Mouse (Mus musculus) forebrain, embryonic 10.5 days (tissue): Measurements from ENCODE around the gene Ovol3. TPM values are rescaled to one million over a fixed set of nuclear protein-coding genes. Genes with fewer than 3 reads are reported as not detected.

Experiments
- DNase-seq: peaks from one replicate; pipeline ENCODE4 v3.0.0-alpha.2; 2017; ENCODE audit warnings: low spot score; ENCODE audit errors: extremely low spot score
- H3K27ac ChIP-seq: fragments of 300-500 bp; sonication (generic); 2 replicates; pipeline ENCODE4 v1.5.1; 2016; ENCODE audit warnings: mild to moderate bottlenecking
- H3K27me3 ChIP-seq: fragments of 300-500 bp; sonication (generic); 2 replicates; pipeline ENCODE4 v1.6.1; 2016; ENCODE audit warnings: mild to moderate bottlenecking; ENCODE audit not compliant: poor library complexity, severe bottlenecking
- H3K36me3 ChIP-seq: fragments of 300-500 bp; sonication (generic); replicated peaks from 2 replicates; pipeline ENCODE4 v1.6.1; 2016; ENCODE audit warnings: mild to moderate bottlenecking, moderate library complexity
- H3K4me1 ChIP-seq: fragments of 300-500 bp; sonication (generic); 2 replicates; pipeline ENCODE4 v1.6.1; 2016
- H3K4me3 ChIP-seq: fragments of 300-500 bp; sonication (generic); 2 replicates; pipeline ENCODE4 v1.5.1; 2016; ENCODE audit warnings: mild to moderate bottlenecking, moderate library complexity
- H3K9me3 ChIP-seq: fragments of 300-500 bp; sonication (generic); 2 replicates; pipeline ENCODE4 v1.6.1; 2016; ENCODE audit warnings: mild to moderate bottlenecking, moderate library complexity
- WGBS: fragments of 180-500 bp; shearing (Covaris S2); methylation state at CpG from one replicate; pipeline ENCODE4 v1.1.7; 2016; 5-methylcytosine and 5-hydroxymethylcytosine counted together
- polyA plus RNA-seq: library from polyadenylated mRNA; unstranded; fragments of >200 nt; fragmentation: Nextera tagmentation; extraction: Ambion mirVana; gene quantifications from 2 replicates; pipeline ENCODE4 v1.2.1, GENCODE M21; 2016

Ovol3 gene
- polyA plus RNA-seq, 1 experiment from 2014 or later, result not detected

DNA sequence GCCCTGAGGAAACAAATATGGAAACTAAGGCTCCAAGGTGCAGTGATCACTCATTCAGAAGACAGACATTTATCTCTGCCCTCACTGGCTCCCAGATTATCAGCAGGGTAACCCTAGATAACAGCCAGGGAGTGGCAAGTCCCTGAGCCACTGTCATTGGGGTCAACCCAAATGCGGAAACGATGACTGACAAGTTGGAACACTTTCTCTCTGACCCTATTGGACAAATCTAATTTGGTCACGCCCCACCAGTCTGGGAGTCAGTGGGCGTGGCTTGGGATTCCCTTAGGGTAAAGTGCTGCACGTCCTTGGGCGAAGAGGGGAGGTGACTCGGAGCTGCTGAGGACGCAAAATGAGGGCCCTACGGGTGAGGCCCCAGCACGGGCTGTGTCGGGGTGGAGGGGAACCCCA is 51.6 kb downstream of the Ovol3 start, which contains the start of gene Cox7a1:
Gene Cox7a1, plus strand, starts transcription at position 266 of the 411 bp plus-strand sequence.
- peaks cover 40% of the 10 kb centered on the region for H3K36me3 ChIP-seq
- H3K27me3 ChIP-seq, result no peaks in the 10 kb centered on the region
- peaks cover 13% of the 10 kb centered on the region for H3K4me1 ChIP-seq
- WGBS, result under 1% methylated on average over 11 of the region's 11 CpGs
- DNase-seq, result peak; percentile 78
- no peaks in the 10 kb centered on the region for H3K9me3 ChIP-seq
- H3K27ac ChIP-seq, result peak within 1 kb of the TSS; percentile 16; the same call in 1 of the 2 replicates
- peak within 1 kb of the TSS; percentile 40 for H3K4me3 ChIP-seq

Other genes starting within 250 kb of the Ovol3 start
- gene Zfp14, start 184.3 kb downstream of the Ovol3 start, polyA plus RNA-seq, result 2.8 and 3.6 TPM in 2 replicates
- gene Zfp82, start 162.8 kb downstream of the Ovol3 start, polyA plus RNA-seq, result 5.9 and 6.4 TPM in 2 replicates
- gene Gm26920, start 145.3 kb downstream of the Ovol3 start, polyA plus RNA-seq, result 2.2 and 2.8 TPM in 2 replicates
- 17.3 and 18.1 TPM in 2 replicates for gene Zfp566, start 145.2 kb downstream of the Ovol3 start, polyA plus RNA-seq
- gene Zfp260, start 140.9 kb downstream of the Ovol3 start, polyA plus RNA-seq, result 104 TPM in 2 replicates
- 10.7 and 11.5 TPM in 2 replicates for gene Zfp382, start 113.8 kb downstream of the Ovol3 start, polyA plus RNA-seq
- 20.3 and 21.1 TPM in 2 replicates for gene Zfp146, start 66.0 kb downstream of the Ovol3 start, polyA plus RNA-seq
- 4.0 and 4.5 TPM in 2 replicates for gene Cox7a1, start 51.6 kb downstream of the Ovol3 start, polyA plus RNA-seq
- 45.9 and 51.2 TPM in 2 replicates for gene Capns1, start 36.9 kb downstream of the Ovol3 start, polyA plus RNA-seq
- 163 and 169 TPM in 2 replicates for gene Polr2i, start 3.8 kb downstream of the Ovol3 start, polyA plus RNA-seq
- 248 and 257 TPM in 2 replicates for gene Tbcb, start 3.5 kb downstream of the Ovol3 start, polyA plus RNA-seq
- gene Thap8, start 44.4 kb upstream of the Ovol3 start, polyA plus RNA-seq, result 0.38 and 0.48 TPM in 2 replicates
- 18.7 and 20.3 TPM in 2 replicates for gene Wdr62, start 44.7 kb upstream of the Ovol3 start, polyA plus RNA-seq
- 52.8 and 53.1 TPM in 2 replicates for gene Clip3, start 56.0 kb upstream of the Ovol3 start, polyA plus RNA-seq
- 82.3 and 90.2 TPM in 2 replicates for gene Alkbh6, start 73.0 kb upstream of the Ovol3 start, polyA plus RNA-seq
- 29.8 and 32.8 TPM in 2 replicates for gene Syne4, start 79.1 kb upstream of the Ovol3 start, polyA plus RNA-seq
- 3.0 and 3.2 TPM in 2 replicates for gene E130208F15Rik, start 86.0 kb upstream of the Ovol3 start, polyA plus RNA-seq
- gene Sdhaf1, start 88.2 kb upstream of the Ovol3 start, polyA plus RNA-seq, result 17.3 and 19.5 TPM in 2 replicates
- gene Lrfn3, start 127.0 kb upstream of the Ovol3 start, polyA plus RNA-seq, result 5.3 and 5.6 TPM in 2 replicates
- 10.4 and 12.1 TPM in 2 replicates for gene Tyrobp, start 178.0 kb upstream of the Ovol3 start, polyA plus RNA-seq
- gene Hcst, start 184.1 kb upstream of the Ovol3 start, polyA plus RNA-seq, result 0.38 TPM in 1 of 2 replicates, not detected in the other
- gene Nfkbid, start 186.0 kb upstream of the Ovol3 start, polyA plus RNA-seq, result 1.3 and 1.5 TPM in 2 replicates
- gene Aplp1, start 209.8 kb upstream of the Ovol3 start, polyA plus RNA-seq, result 25.4 and 33.7 TPM in 2 replicates
- 0.29 and 0.52 TPM in 2 replicates for gene Kirrel2, start 222.0 kb upstream of the Ovol3 start, polyA plus RNA-seq
- 0.07 TPM in 1 of 2 replicates, not detected in the other for gene Nphs1, start 222.6 kb upstream of the Ovol3 start, polyA plus RNA-seq